Mouse (Mus musculus): ENCODE data around the gene Erc2. TPM values are rescaled to one million over a fixed set of nuclear protein-coding genes. Genes with fewer than 3 reads are reported as not detected.

The Erc2 gene
- polyA plus RNA-seq, 1 experiment from 2014 or later = 1.3 TPM

DNA sequence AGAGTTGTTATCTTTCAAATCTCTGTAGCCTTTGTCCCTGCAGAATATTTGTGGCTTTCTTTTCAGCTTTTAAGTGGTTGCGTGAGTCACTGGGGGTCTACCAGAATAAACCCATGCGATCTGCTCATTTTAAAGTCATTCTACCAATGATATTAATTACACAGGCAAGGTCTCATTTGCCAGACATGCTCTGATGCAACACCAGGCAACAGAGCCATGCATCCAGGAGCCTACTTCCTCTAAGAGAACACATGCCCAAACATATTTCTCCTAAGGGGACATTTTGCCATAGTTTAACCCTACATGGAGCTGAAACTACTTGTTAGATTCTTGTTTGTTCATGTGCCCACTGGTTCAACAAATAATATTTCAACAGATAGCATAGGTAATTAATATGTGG, 584.1 kb downstream of the Erc2 start:
- Histone ChIP-seq H3K9me3 (replicated peaks) (no peaks in the 10 kb centered on the region), H3K36me3 (replicated peaks) (no peaks in the 10 kb centered on the region), H3K27ac (replicated peaks) (no peak overlapping the region), H3K4me1 (replicated peaks) (no peaks in the 10 kb centered on the region), H3K9ac (no peak overlapping the region), H3K27me3 (no peaks in the 10 kb centered on the region), H3K4me2 (no peak overlapping the region), H3K4me3 (replicated peaks) (no peak overlapping the region)
- WGBS (ENCODE audit: insufficient replicate concordance) = 70% methylated on average over 2 of the region's 2 CpGs
- no peak for ATAC-seq (ENCODE audit: insufficient read depth)

GRCm38 (mm10) chr14:28225550-28225949, 603.3 kb downstream of the Erc2 start:
- 57% methylated on average over 6 of the region's 6 CpGs for WGBS (ENCODE audit: insufficient replicate concordance)
- ATAC-seq (ENCODE audit: insufficient read depth) = no peak
- Histone ChIP-seq H3K27me3 (no peaks in the 10 kb centered on the region), H3K9me3 (replicated peaks) (no peaks in the 10 kb centered on the region), H3K36me3 (replicated peaks) (no peaks in the 10 kb centered on the region), H3K27ac (replicated peaks) (no peak overlapping the region), H3K4me2 (no peak overlapping the region), H3K4me3 (replicated peaks) (no peak overlapping the region), H3K9ac (no peak overlapping the region), H3K4me1 (replicated peaks) (no peaks in the 10 kb centered on the region)

- H3K4me2 ChIP-seq = no peak overlapping the region
- H3K27me3 ChIP-seq = no peaks in the 10 kb centered on the region
- 56% methylated on average over 6 of the region's 6 CpGs for WGBS (ENCODE audit: insufficient replicate concordance)
- H3K4me3 ChIP-seq (replicated peaks) = no peak overlapping the region
- H3K36me3 ChIP-seq (replicated peaks) = no peaks in the 10 kb centered on the region
- no peak overlapping the region for H3K9ac ChIP-seq
- no peaks in the 10 kb centered on the region for H3K4me1 ChIP-seq (replicated peaks)
- no peak for ATAC-seq (ENCODE audit: insufficient read depth)
- no peak overlapping the region for H3K27ac ChIP-seq (replicated peaks)
- H3K9me3 ChIP-seq (replicated peaks) = no peaks in the 10 kb centered on the region
Measured at GRCm38 (mm10) chr14:28230563-28230962, 608.3 kb downstream of the Erc2 start.

GRCm38 (mm10) chr14:28231241-28231640, 609.0 kb downstream of the Erc2 start:
- no peaks in the 10 kb centered on the region for H3K9me3 ChIP-seq (replicated peaks)
- H3K27me3 ChIP-seq = no peaks in the 10 kb centered on the region
- no peak for ATAC-seq (ENCODE audit: insufficient read depth)
- no peak overlapping the region for H3K4me3 ChIP-seq (replicated peaks)
- no peak overlapping the region for H3K4me2 ChIP-seq
- WGBS (ENCODE audit: insufficient replicate concordance) = 61% methylated on average over 2 of the region's 2 CpGs
- H3K9ac ChIP-seq = no peak overlapping the region
- H3K36me3 ChIP-seq (replicated peaks) = no peaks in the 10 kb centered on the region
- H3K4me1 ChIP-seq (replicated peaks) = no peaks in the 10 kb centered on the region
- H3K27ac ChIP-seq (replicated peaks) = no peak overlapping the region

DNA sequence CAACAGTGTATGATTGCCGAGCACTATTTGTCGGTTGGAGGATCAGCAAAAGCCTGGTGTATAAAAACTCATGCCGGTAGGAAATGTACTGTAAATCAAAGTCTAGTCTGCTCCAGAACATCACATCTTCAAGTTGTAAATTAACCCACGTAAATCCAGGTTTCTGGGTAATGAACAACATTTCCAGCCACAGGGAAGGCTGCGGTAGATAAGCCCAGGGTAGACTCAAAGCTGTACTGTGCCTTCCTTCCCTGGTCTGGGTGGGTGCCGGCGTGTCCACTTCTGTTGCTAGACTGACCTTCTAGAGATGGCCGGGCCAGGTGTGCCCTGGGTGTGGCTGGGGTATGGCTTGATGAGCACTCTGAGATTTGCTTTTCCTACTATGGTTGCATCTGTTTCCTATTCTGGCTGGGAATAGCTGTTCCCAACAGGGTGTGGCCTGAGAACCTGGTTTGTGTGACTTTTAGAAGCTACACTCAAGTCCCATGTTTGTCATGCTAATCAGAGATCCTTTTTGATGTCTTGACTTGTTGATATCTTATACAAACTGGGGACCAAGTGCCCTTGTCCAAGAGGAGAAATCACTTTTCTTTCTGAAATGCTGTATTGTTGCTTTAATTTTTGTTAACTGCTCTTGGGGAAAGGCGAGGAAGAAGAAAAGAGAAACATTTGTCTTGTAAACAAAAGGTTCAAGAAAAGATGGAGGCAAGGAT, 616.3 kb downstream of the Erc2 start:
- H3K4me3 ChIP-seq (replicated peaks) = no peak overlapping the region
- H3K9me3 ChIP-seq (replicated peaks) = no peaks in the 10 kb centered on the region
- H3K4me2 ChIP-seq = no peak overlapping the region
- H3K36me3 ChIP-seq (replicated peaks) = no peaks in the 10 kb centered on the region
- no peak overlapping the region for H3K27ac ChIP-seq (replicated peaks)
- no peaks in the 10 kb centered on the region for H3K27me3 ChIP-seq
- H3K4me1 ChIP-seq (replicated peaks) = no peaks in the 10 kb centered on the region
- no peak for ATAC-seq (ENCODE audit: insufficient read depth)
- no peak overlapping the region for H3K9ac ChIP-seq
- WGBS (ENCODE audit: insufficient replicate concordance) = 73% methylated on average over 9 of the region's 9 CpGs

GRCm38 (mm10) chr14:28240111-28240510, 617.9 kb downstream of the Erc2 start:
- Histone ChIP-seq H3K4me1 (replicated peaks) (no peaks in the 10 kb centered on the region), H3K9me3 (replicated peaks) (no peaks in the 10 kb centered on the region), H3K9ac (no peak overlapping the region), H3K4me2 (no peak overlapping the region), H3K4me3 (replicated peaks) (no peak overlapping the region), H3K27me3 (no peaks in the 10 kb centered on the region), H3K36me3 (replicated peaks) (no peaks in the 10 kb centered on the region), H3K27ac (replicated peaks) (no peak overlapping the region)
- whole genome bisulfite sequencing (ENCODE audit: insufficient replicate concordance) = 21% methylated on average over 3 of the region's 3 CpGs
- ATAC-seq (ENCODE audit: insufficient read depth) = no peak

DNA sequence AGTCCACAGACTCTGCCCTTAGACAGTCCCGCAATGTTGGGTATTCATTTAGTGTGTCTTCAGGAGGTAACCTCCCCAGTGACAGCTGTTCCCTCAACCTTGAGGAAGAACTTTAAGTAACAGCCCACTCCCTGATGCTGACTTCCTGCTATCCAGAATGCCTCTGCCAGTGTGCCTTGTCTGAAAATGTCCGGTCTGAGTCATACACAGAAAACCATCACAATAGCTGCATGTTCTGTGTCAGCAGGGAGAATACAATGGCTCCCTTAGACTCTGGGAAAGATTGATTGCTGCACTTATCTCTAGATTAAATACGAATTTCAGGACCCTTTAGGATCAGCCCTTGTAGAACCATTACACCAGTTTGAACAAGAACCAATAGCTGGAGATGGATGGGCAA, 620.5 kb downstream of the Erc2 start:
- Histone ChIP-seq H3K4me1 (replicated peaks) (no peaks in the 10 kb centered on the region), H3K9me3 (replicated peaks) (no peaks in the 10 kb centered on the region), H3K27me3 (no peaks in the 10 kb centered on the region), H3K4me3 (replicated peaks) (no peak overlapping the region), H3K36me3 (replicated peaks) (no peaks in the 10 kb centered on the region), H3K4me2 (no peak overlapping the region), H3K27ac (replicated peaks) (no peak overlapping the region), H3K9ac (no peak overlapping the region)
- WGBS (ENCODE audit: insufficient replicate concordance) = 35% methylated on average over 3 of the region's 3 CpGs
- no peak for ATAC-seq (ENCODE audit: insufficient read depth)

DNA sequence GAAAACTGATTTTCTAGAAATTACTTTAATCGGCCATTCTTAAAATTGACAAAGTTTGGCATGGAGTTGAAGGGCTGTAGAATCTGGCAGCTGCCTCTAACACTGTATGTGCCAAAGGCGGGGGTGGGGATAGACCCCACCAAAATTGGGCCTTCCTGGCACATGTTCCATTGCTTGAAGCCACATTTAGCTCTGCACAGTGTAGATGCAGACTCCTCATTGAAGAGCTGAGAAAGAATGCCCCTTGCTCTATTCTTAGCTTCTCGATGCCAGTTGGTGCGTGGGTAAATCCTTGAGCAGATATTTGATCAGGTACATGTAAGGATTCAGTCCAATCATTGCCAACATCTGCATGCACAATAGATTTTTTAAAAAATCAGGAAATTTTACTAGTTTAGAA, 621.2 kb downstream of the Erc2 start:
- Histone ChIP-seq H3K9me3 (replicated peaks) (no peaks in the 10 kb centered on the region), H3K9ac (no peak overlapping the region), H3K27ac (replicated peaks) (no peak overlapping the region), H3K4me3 (replicated peaks) (no peak overlapping the region), H3K4me1 (replicated peaks) (no peaks in the 10 kb centered on the region), H3K27me3 (no peaks in the 10 kb centered on the region), H3K36me3 (replicated peaks) (no peaks in the 10 kb centered on the region), H3K4me2 (no peak overlapping the region)
- WGBS (ENCODE audit: insufficient replicate concordance) = 66% methylated on average over 4 of the region's 4 CpGs
- no peak for ATAC-seq (ENCODE audit: insufficient read depth)

- no peak overlapping the region for H3K27ac ChIP-seq (replicated peaks)
- H3K4me1 ChIP-seq (replicated peaks) = no peaks in the 10 kb centered on the region
- no peaks in the 10 kb centered on the region for H3K27me3 ChIP-seq
- WGBS (ENCODE audit: insufficient replicate concordance) = 43% methylated on average over 4 of the region's 4 CpGs
- H3K4me2 ChIP-seq = no peak overlapping the region
- H3K9ac ChIP-seq = no peak overlapping the region
- H3K36me3 ChIP-seq (replicated peaks) = no peaks in the 10 kb centered on the region
- no peaks in the 10 kb centered on the region for H3K9me3 ChIP-seq (replicated peaks)
- ATAC-seq (ENCODE audit: insufficient read depth) = no peak
- no peak overlapping the region for H3K4me3 ChIP-seq (replicated peaks)
Measured at GRCm38 (mm10) chr14:28262706-28263105, 640.5 kb downstream of the Erc2 start.

- H3K27me3 ChIP-seq = no peaks in the 10 kb centered on the region
- H3K9ac ChIP-seq = no peak overlapping the region
- H3K4me3 ChIP-seq (replicated peaks) = no peak overlapping the region
- H3K4me2 ChIP-seq = no peak overlapping the region
- no peak overlapping the region for H3K27ac ChIP-seq (replicated peaks)
- H3K9me3 ChIP-seq (replicated peaks) = no peaks in the 10 kb centered on the region
- H3K4me1 ChIP-seq (replicated peaks) = no peaks in the 10 kb centered on the region
- ATAC-seq (ENCODE audit: insufficient read depth) = no peak
- no peaks in the 10 kb centered on the region for H3K36me3 ChIP-seq (replicated peaks)
- WGBS (ENCODE audit: insufficient replicate concordance) = 64% methylated on average over 2 of the region's 2 CpGs
Measured at GRCm38 (mm10) chr14:28267367-28267766, 645.1 kb downstream of the Erc2 start.

DNA sequence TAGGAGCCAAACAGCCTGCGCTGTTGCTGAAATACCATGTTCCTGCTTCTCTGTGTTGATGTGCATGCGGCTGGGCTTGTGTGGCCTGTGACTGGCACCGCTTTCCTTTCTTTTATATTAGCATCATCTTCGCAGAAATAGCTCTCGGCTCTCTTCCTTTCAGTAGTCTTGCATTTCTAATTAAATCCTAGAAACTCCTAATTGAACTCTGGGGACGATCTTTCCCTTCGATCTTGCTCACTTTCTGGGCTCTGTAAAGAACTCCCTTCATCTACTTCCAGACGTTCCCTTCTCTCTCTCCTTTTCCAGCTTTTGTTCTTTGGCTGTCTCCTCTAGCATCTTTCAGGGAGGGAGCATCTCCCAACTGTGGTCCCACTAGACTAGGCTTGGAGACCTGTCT, 649.6 kb downstream of the Erc2 start:
- ATAC-seq (ENCODE audit: insufficient read depth) = no peak
- no peak overlapping the region for H3K9ac ChIP-seq
- H3K4me2 ChIP-seq = no peak overlapping the region
- 58% methylated on average over 8 of the region's 8 CpGs for WGBS (ENCODE audit: insufficient replicate concordance)
- no peaks in the 10 kb centered on the region for H3K9me3 ChIP-seq (replicated peaks)
- no peak overlapping the region for H3K27ac ChIP-seq (replicated peaks)
- no peak overlapping the region for H3K4me3 ChIP-seq (replicated peaks)
- no peaks in the 10 kb centered on the region for H3K4me1 ChIP-seq (replicated peaks)
- H3K27me3 ChIP-seq = no peaks in the 10 kb centered on the region
- H3K36me3 ChIP-seq (replicated peaks) = no peaks in the 10 kb centered on the region

DNA sequence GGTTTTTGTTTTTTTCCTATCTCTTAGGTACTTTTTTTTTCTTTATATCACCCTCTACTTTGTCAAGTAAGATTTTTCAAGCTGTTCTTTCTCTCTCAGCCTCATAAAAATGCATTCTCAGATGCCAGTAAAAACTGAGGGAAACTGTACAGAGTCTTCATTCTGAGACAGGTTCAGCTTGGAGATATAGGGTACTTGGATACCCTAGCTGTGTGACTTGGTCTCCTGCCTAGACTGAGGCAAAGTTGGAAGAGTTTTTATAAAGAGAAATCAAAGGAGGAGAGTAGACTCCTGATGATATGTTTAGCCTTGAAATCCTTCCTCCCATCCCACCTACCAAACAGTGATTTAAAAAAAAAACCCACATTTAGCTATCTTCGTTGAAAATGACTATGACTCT, 651.4 kb downstream of the Erc2 start:
- Histone ChIP-seq H3K27ac (replicated peaks) (no peak overlapping the region), H3K9ac (no peak overlapping the region), H3K27me3 (no peaks in the 10 kb centered on the region), H3K4me2 (no peak overlapping the region), H3K9me3 (replicated peaks) (no peaks in the 10 kb centered on the region), H3K4me1 (replicated peaks) (no peaks in the 10 kb centered on the region), H3K36me3 (replicated peaks) (no peaks in the 10 kb centered on the region), H3K4me3 (replicated peaks) (no peak overlapping the region)
- no peak for ATAC-seq (ENCODE audit: insufficient read depth)
- WGBS (ENCODE audit: insufficient replicate concordance) = 50% methylated on average over 1 of the region's 1 CpGs

All from liver, embryonic 15.5 days (tissue).